Mouse (Mus musculus): ENCODE results near the gene Afp. TPM values are rescaled to one million over a fixed set of nuclear protein-coding genes. Genes with fewer than 3 reads are reported as not detected.

Afp gene
- polyA plus RNA-seq, 1 experiment = not detected

DNA sequence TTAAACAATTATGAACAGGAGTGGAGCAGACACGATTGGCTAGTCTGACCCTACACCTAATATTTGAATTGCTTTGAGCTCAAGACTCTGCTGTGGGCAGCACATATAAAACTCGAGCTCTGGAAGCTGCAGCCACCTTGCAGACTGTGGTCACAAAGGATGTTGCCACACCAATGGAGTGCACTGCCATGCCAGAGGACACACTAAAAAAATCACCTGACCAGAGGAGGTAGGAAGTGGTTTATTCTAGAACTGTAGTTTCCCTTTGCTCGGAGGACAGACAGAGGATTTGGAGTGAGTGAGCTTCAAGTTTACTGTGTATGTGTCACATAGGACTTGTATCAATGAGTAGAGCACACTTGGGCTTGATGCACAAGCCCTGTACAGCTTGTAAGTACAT lies 65.5 kb downstream of the Afp start:
- no peak overlapping the region for H3K27ac ChIP-seq (ENCODE audit: insufficient read depth, low read length)
- TF ChIP-seq POLR2A (IDR thresholded peaks at IDR 0.05; ENCODE audit: insufficient read depth, low read length) (no peak), EP300 (IDR thresholded peaks at IDR 0.05; ENCODE audit: insufficient read depth, low read depth, low read length) (no peak), CTCF (IDR thresholded peaks at IDR 0.05; ENCODE audit: low read depth, low read length) (no peak)
- no peaks in the 10 kb centered on the region for H3K4me1 ChIP-seq (ENCODE audit: control insufficient read depth, insufficient read depth, low read length)
- H3K27me3 ChIP-seq (ENCODE audit: control insufficient read depth, insufficient read depth, low read length, poor library complexity, severe bottlenecking) = no peaks in the 10 kb centered on the region
- H3K9ac ChIP-seq (ENCODE audit: low read depth, poor library complexity, severe bottlenecking) = no peak overlapping the region
- no peaks in the 10 kb centered on the region for H3K9me3 ChIP-seq (replicated peaks; ENCODE audit: control insufficient read depth, insufficient read depth, low read length, poor library complexity, severe bottlenecking)
- H3K4me3 ChIP-seq (ENCODE audit: low read depth, low read length) = no peak overlapping the region
- no peaks in the 10 kb centered on the region for H3K36me3 ChIP-seq (ENCODE audit: control insufficient read depth, insufficient read depth, low read length, poor library complexity, severe bottlenecking)

Other genes starting within 250 kb of the Afp start
- gene Ankrd17, start 124.2 kb upstream of the Afp start, polyA plus RNA-seq (2011; ENCODE audit: insufficient read depth, insufficient read length, low read depth, missing spikeins) = 141 and 144 TPM in 2 replicates
- gene Gm9958, start 123.5 kb upstream of the Afp start, polyA plus RNA-seq (2011; ENCODE audit: insufficient read depth, insufficient read length, low read depth, missing spikeins) = 3.0 and 3.8 TPM in 2 replicates
- gene Alb, start 29.8 kb upstream of the Afp start, polyA plus RNA-seq (2011; ENCODE audit: insufficient read depth, insufficient read length, low read depth, missing spikeins) = not detected in 2 replicates
- 0.67 and 0.70 TPM in 2 replicates for gene Afm, start 28.2 kb downstream of the Afp start, polyA plus RNA-seq (2011; ENCODE audit: insufficient read depth, insufficient read length, low read depth, missing spikeins)
- not detected in 2 replicates for gene 5830473C10Rik, start 70.4 kb downstream of the Afp start, polyA plus RNA-seq (2011; ENCODE audit: insufficient read depth, insufficient read length, low read depth, missing spikeins)
- gene Rassf6, start 149.9 kb downstream of the Afp start, polyA plus RNA-seq (2011; ENCODE audit: insufficient read depth, insufficient read length, low read depth, missing spikeins) = 4.9 and 6.0 TPM in 2 replicates